Mouse (Mus musculus): ENCODE data around the gene Lpin3. TPM values are rescaled to one million over a fixed set of nuclear protein-coding genes. Genes with fewer than 3 reads are reported as not detected.

Lpin3 gene
- polyA plus RNA-seq, 1 experiment = 48.0 TPM

- Histone ChIP-seq H3K27me3 (ENCODE audit: control insufficient read depth, insufficient read depth, low read length) (no peaks in the 10 kb centered on the region), H3K36me3 (ENCODE audit: control insufficient read depth, insufficient read depth, low read length) (peaks cover 36% of the 10 kb centered on the region), H3K27ac (ENCODE audit: insufficient read depth, low read depth, low read length) (no peak overlapping the region)
Observed at GRCm38 (mm10) chr2:160953131-160953873, 72.8 kb downstream of the Lpin3 start.

GRCm38 (mm10) chr2:160954541-160954940 lies 74.1 kb downstream of the Lpin3 start:
- WGBS = 93% methylated on average over 3 of the region's 3 CpGs
- peaks cover 30% of the 10 kb centered on the region for H3K36me3 ChIP-seq (ENCODE audit: control insufficient read depth, insufficient read depth, low read length)

More at GRCm38 (mm10) chr2:160953131-160953873, 72.8 kb downstream of the Lpin3 start:
- H3K4me3 ChIP-seq (ENCODE audit: low read depth, low read length) = no peak overlapping the region
- H3K4me1 ChIP-seq (ENCODE audit: control insufficient read depth, insufficient read depth, insufficient read length, low read length) = no peaks in the 10 kb centered on the region
- no peak for TF ChIP-seq POLR2A (IDR thresholded peaks at IDR 0.05; ENCODE audit: low read depth, low read length)
- WGBS = 65% methylated on average over 7 of the region's 7 CpGs

GRCm38 (mm10) chr2:160955331-160955730 lies 74.9 kb downstream of the Lpin3 start:
- Histone ChIP-seq H3K27ac (ENCODE audit: insufficient read depth, low read depth, low read length) (no peak overlapping the region), H3K4me3 (ENCODE audit: low read depth, low read length) (no peak overlapping the region), H3K36me3 (ENCODE audit: control insufficient read depth, insufficient read depth, low read length) (peaks cover 34% of the 10 kb centered on the region), H3K27me3 (ENCODE audit: control insufficient read depth, insufficient read depth, low read length) (no peaks in the 10 kb centered on the region), H3K4me1 (ENCODE audit: control insufficient read depth, insufficient read depth, insufficient read length, low read length) (no peaks in the 10 kb centered on the region)
- TF ChIP-seq CTCF (IDR thresholded peaks at IDR 0.05; ENCODE audit: extremely low read depth, insufficient read length, insufficient replicate concordance, low read depth, low read length) (no peak), POLR2A (IDR thresholded peaks at IDR 0.05; ENCODE audit: low read depth, low read length) (no peak)
- 83% methylated on average over 7 of the region's 7 CpGs for WGBS

More at GRCm38 (mm10) chr2:160954541-160954940, 74.1 kb downstream of the Lpin3 start:
- Histone ChIP-seq H3K27ac (ENCODE audit: insufficient read depth, low read depth, low read length) (no peak overlapping the region), H3K4me3 (ENCODE audit: low read depth, low read length) (no peak overlapping the region), H3K4me1 (ENCODE audit: control insufficient read depth, insufficient read depth, insufficient read length, low read length) (no peaks in the 10 kb centered on the region), H3K27me3 (ENCODE audit: control insufficient read depth, insufficient read depth, low read length) (no peaks in the 10 kb centered on the region)
- TF ChIP-seq CTCF (IDR thresholded peaks at IDR 0.05; ENCODE audit: extremely low read depth, insufficient read length, insufficient replicate concordance, low read depth, low read length) (no peak), POLR2A (IDR thresholded peaks at IDR 0.05; ENCODE audit: low read depth, low read length) (no peak)

Other genes starting within 250 kb of the Lpin3 start
- gene Top1, start 234.8 kb upstream of the Lpin3 start, polyA plus RNA-seq (2012; rRNA removed) = 9.0 and 18.0 TPM in 2 replicates
- 7.5 and 17.3 TPM in 2 replicates for gene Plcg1, start 149.4 kb upstream of the Lpin3 start, polyA plus RNA-seq (2012; rRNA removed)
- gene Zhx3, start 7.7 kb upstream of the Lpin3 start, polyA plus RNA-seq (2012; rRNA removed) = 3.3 and 6.2 TPM in 2 replicates
- 0.15 and 0.43 TPM in 2 replicates for gene Emilin3, start 31.7 kb downstream of the Lpin3 start, polyA plus RNA-seq (2012; rRNA removed)
- gene Chd6, start 228.4 kb downstream of the Lpin3 start, polyA plus RNA-seq (2012; rRNA removed) = 2.1 and 3.1 TPM in 2 replicates

All from small intestine, adult 2 months (tissue).